Mouse (Mus musculus) small intestine, adult 2 months (tissue): ENCODE measurements around the gene Ccdc51. TPM values are rescaled to one million over a fixed set of nuclear protein-coding genes. Genes with fewer than 3 reads are reported as not detected.
A peak's percentile ranks its signal among the peaks of the same experiment; 100 is the strongest.

Experiments used
- H3K27ac ChIP-seq: fragments of 200-500 bp; 2 replicates; pipeline ENCODE4 v1.5.1; 2012; ENCODE audit warnings: low read depth, low read length, control low read depth, inconsistent platforms; ENCODE audit not compliant: insufficient read depth
- H3K27me3 ChIP-seq: fragments of 200-500 bp; 2 replicates; pipeline ENCODE4 v1.6.1; 2012; ENCODE audit warnings: mild to moderate bottlenecking, moderate library complexity, low read length, inconsistent platforms; ENCODE audit not compliant: control insufficient read depth, insufficient read depth
- H3K36me3 ChIP-seq: fragments of 200-500 bp; 2 replicates; pipeline ENCODE4 v1.6.1; 2012; ENCODE audit warnings: mild to moderate bottlenecking, low read length, control low read depth, inconsistent platforms; ENCODE audit not compliant: control insufficient read depth, insufficient read depth
- H3K4me1 ChIP-seq: fragments of 200-500 bp; 2 replicates; pipeline ENCODE4 v1.6.1; 2012; ENCODE audit warnings: low read length, inconsistent platforms, mixed read lengths; ENCODE audit not compliant: control insufficient read depth, insufficient read depth, insufficient read length
- H3K4me3 ChIP-seq: fragments of 200-500 bp; 2 replicates; pipeline ENCODE4 v1.5.1; 2012; ENCODE audit warnings: low read depth, mild to moderate bottlenecking, control low read depth, inconsistent platforms, low read length, moderate library complexity
- CTCF ChIP-seq: fragments of 200-500 bp; IDR thresholded peaks from 2 replicates; pipeline ENCODE4 v1.5.1; 2012; ENCODE audit warnings: low read depth, mild to moderate bottlenecking, control low read depth, inconsistent platforms, low read length, moderate library complexity, mixed read lengths; ENCODE audit not compliant: insufficient replicate concordance, insufficient read length; ENCODE audit errors: extremely low read depth
- POLR2A ChIP-seq: fragments of 200-500 bp; IDR thresholded peaks from 2 replicates; pipeline ENCODE4 v1.6.1; 2012; ENCODE audit warnings: low read depth, mild to moderate bottlenecking, control low read depth, inconsistent platforms, low read length, moderate library complexity
- WGBS: fragments of 180-500 bp; shearing (Covaris S2); methylation state at CpG from one replicate; pipeline ENCODE4 v1.1.7; 2018; 5-methylcytosine and 5-hydroxymethylcytosine counted together
- polyA plus RNA-seq: library from polyadenylated mRNA; depleted of rRNA; stranded (reverse); fragments of >200 nt; gene quantifications from 2 replicates; pipeline ENCODE4 v1.2.3, GENCODE M21; 2012

Gene Ccdc51
- polyA plus RNA-seq, 1 experiment = 11.3 TPM

GRCm38 (mm10) chr9:109046306-109046705, 36.0 kb upstream of the Ccdc51 start:
- TF ChIP-seq CTCF (peak; percentile 77; the same call in 1 of the 2 replicates), POLR2A (no peak)
- Histone ChIP-seq H3K27me3 (no peaks in the 10 kb centered on the region), H3K27ac (no peak overlapping the region), H3K4me3 (no peak overlapping the region), H3K4me1 (peaks cover 6% of the 10 kb centered on the region; the same call in 1 of the 2 replicates), H3K36me3 (0 out of 2 replicates have a peak, but pooled peaks cover 3% of the 10 kb centered on the region)
- 40% methylated on average over 5 of the region's 5 CpGs for WGBS

DNA sequence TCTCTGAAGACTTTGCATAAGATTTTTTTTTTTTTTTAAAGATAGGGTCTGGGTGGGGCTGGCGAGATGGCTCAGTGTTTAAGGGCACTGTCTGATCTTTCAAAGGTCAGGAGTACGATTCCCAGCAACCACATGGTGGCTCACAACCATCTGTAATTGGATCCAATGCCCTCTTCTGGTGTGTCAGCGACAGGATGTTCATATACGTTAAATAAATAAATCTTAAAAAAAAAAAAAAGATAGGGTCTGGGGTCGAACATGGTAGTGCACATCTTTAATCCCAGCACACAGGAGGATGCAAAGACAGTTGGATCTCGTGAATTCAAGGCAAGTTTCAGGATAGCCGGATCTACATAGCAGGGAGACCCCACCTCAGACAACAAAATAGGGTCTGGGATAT, 33.0 kb upstream of the Ccdc51 start:
- H3K4me1 ChIP-seq = peaks cover 6% of the 10 kb centered on the region
- no peaks in the 10 kb centered on the region for H3K27me3 ChIP-seq
- TF ChIP-seq POLR2A (no peak), CTCF (no peak)
- peak overlapping the region; percentile 39; the same call in 1 of the 2 replicates for H3K27ac ChIP-seq
- WGBS = 75% methylated on average over 7 of the region's 7 CpGs
- 0 out of 2 replicates have a peak, but pooled peaks cover 2% of the 10 kb centered on the region for H3K36me3 ChIP-seq
- no peak overlapping the region for H3K4me3 ChIP-seq

GRCm38 (mm10) chr9:109049996-109050673, 32.2 kb upstream of the Ccdc51 start:
- Histone ChIP-seq H3K27me3 (no peaks in the 10 kb centered on the region), H3K27ac (peak overlapping the region; percentile 39), H3K4me3 (peak overlapping the region; percentile 40), H3K36me3 (0 out of 2 replicates have a peak, but pooled peaks cover 2% of the 10 kb centered on the region), H3K4me1 (peaks cover 8% of the 10 kb centered on the region)
- TF ChIP-seq POLR2A (no peak; the same call in 1 of the 2 replicates), CTCF (no peak)
- WGBS = 61% methylated on average over 9 of the region's 9 CpGs

DNA sequence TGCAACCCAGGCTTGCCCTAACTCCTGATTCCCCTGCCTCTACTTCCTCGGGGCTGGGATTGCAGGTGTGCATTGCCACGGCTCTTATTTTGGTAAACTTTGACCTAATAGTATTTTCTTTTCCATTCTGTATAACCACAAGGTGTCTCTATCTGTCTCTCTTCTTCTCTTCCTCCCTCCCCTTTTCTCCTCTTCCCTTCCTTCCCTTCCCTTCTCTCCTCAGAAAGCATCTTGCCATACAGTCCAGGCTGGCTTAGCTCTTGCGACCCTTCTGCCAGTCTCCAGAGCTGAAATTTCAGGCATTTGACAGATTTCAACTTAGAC, 31.7 kb upstream of the Ccdc51 start:
- H3K36me3 ChIP-seq = 0 out of 2 replicates have a peak, but pooled peaks cover 2% of the 10 kb centered on the region
- TF ChIP-seq CTCF (no peak), POLR2A (no peak)
- no peak overlapping the region for H3K4me3 ChIP-seq
- H3K27ac ChIP-seq = peak overlapping the region; percentile 39
- WGBS = 44% methylated on average over 3 of the region's 3 CpGs
- no peaks in the 10 kb centered on the region for H3K27me3 ChIP-seq
- H3K4me1 ChIP-seq = peaks cover 12% of the 10 kb centered on the region

GRCm38 (mm10) chr9:109051011-109051501, 31.2 kb upstream of the Ccdc51 start:
- 85% methylated on average over 13 of the region's 13 CpGs for WGBS
- peak overlapping the region; percentile 94 for H3K27ac ChIP-seq
- peaks cover 4% of the 10 kb centered on the region; the same call in 1 of the 2 replicates for H3K36me3 ChIP-seq
- H3K27me3 ChIP-seq = no peaks in the 10 kb centered on the region
- TF ChIP-seq POLR2A (no peak; the same call in 1 of the 2 replicates), CTCF (no peak)
- peak overlapping the region; percentile 58 for H3K4me3 ChIP-seq
- peaks cover 12% of the 10 kb centered on the region for H3K4me1 ChIP-seq

GRCm38 (mm10) chr9:109051651-109052489, 30.4 kb upstream of the Ccdc51 start:
- no peaks in the 10 kb centered on the region for H3K27me3 ChIP-seq
- TF ChIP-seq CTCF = no peak
- H3K4me3 ChIP-seq = peak overlapping the region; percentile 58
- peaks cover 12% of the 10 kb centered on the region for H3K36me3 ChIP-seq
- 83% methylated on average over 10 of the region's 10 CpGs for WGBS
- H3K4me1 ChIP-seq = peaks cover 16% of the 10 kb centered on the region
- peak overlapping the region; percentile 94 for H3K27ac ChIP-seq
